Mouse (Mus musculus) spleen, adult 2 months (tissue): ENCODE measurements around the gene Golga2.

Source experiments
- CTCF ChIP-seq: fragments of 200-500 bp; IDR thresholded peaks from 2 replicates; pipeline ENCODE4 v1.5.1; 2011; ENCODE audit warnings: mild to moderate bottlenecking, inconsistent platforms; ENCODE audit not compliant: insufficient read depth, insufficient read length, insufficient replicate concordance; ENCODE audit errors: extremely low read depth
- POLR2A ChIP-seq: fragments of 200-500 bp; IDR thresholded peaks from 2 replicates; pipeline ENCODE4 v1.6.1; 2011; ENCODE audit warnings: low read depth, low read length, inconsistent platforms

DNA sequence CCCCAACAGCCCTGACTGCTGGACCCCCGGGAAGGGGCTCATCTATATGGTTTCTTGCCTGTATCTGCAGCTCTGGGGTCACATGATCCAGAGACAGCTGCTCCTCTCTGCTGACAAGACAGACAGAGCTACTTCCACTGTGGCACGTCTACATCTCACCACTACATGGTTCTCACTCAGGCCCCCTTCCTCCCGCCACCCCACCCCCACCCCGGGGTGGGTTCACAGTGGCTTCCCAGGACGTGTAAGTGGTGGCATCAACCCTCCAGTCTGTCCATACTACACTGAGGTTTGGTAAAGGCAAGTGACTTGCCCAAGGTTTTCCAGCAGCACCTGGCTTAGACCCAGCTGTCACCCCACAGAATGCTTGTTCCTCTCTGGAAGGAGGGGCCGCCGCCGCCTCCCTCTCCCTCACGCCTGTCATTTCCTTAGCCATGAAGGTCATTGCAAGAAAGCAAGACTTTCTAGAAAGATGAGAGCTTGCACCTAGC lies 64.3 kb downstream of the Golga2 start:
- no peak for TF ChIP-seq CTCF
- TF ChIP-seq POLR2A = no peak
